ENCODE assay signal across 18 mouse cellular contexts in the genomic region with DNA sequence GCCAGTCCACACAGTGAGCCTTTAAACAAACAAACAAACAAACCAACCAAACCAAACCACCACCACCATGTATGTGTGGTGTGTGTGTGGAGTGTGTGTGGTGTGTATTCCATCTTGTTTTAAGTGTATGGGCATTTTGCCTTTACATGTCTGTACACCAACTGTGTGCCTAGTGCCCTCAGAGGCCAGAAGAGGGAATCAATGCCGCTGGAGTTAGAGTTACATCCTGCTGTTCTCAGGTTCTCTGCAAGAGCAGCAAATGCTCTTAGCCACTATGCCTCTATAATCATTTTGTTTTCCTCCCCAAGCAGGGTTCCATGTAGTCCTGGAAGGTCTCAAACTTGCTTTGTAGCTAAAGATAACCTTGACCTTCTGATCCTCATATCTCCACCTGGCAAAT. TPM values are rescaled to one million over a fixed set of nuclear protein-coding genes. Genes with fewer than 3 reads are reported as not detected.
A peak's percentile ranks its signal among the peaks of the same experiment; 100 is the strongest.
DNase-seq lines count a peak whose midpoint lies in the region; ATAC-seq lines count a peak whose summit lies in the region.
"Had no signal": no experiment of that assay in that cellular context is flagged by ENCODE, and none has a peak within 500 bp of the region (broad histone marks: within the 10 kb centered on the region; RNA-seq: fewer than 3 reads in every experiment).

No protein-coding gene starts in this region.

- H3K36me3 ChIP-seq in embryonic facial prominence, embryonic 13.5 days: peaks cover 15% of the 10 kb centered on the region
- peaks cover 20% of the 10 kb centered on the region for H3K36me3 ChIP-seq in embryonic facial prominence, embryonic 10.5 days (replicated peaks)
- H3K36me3 ChIP-seq in kidney, embryonic 15.5 days: peaks cover 15% of the 10 kb centered on the region
- H3K36me3 ChIP-seq in midbrain, embryonic 12.5 days: peaks cover 11% of the 10 kb centered on the region
- peaks cover 14% of the 10 kb centered on the region for H3K36me3 ChIP-seq in midbrain, embryonic 13.5 days
- H3K36me3 ChIP-seq in neural tube, embryonic 15.5 days: peaks cover 18% of the 10 kb centered on the region

- peaks cover 22% of the 10 kb centered on the region for H3K4me1 ChIP-seq in embryonic facial prominence, embryonic 13.5 days
- H3K4me1 ChIP-seq in embryonic facial prominence, embryonic 10.5 days: peaks cover 27% of the 10 kb centered on the region
- peaks cover 26% of the 10 kb centered on the region for H3K4me1 ChIP-seq in kidney, embryonic 15.5 days
- H3K4me1 ChIP-seq in midbrain, embryonic 12.5 days: peaks cover 21% of the 10 kb centered on the region
- peaks cover 27% of the 10 kb centered on the region for H3K4me1 ChIP-seq in midbrain, embryonic 13.5 days (replicated peaks)
- H3K4me1 ChIP-seq in neural tube, embryonic 15.5 days: peaks cover 30% of the 10 kb centered on the region

- no peak overlapping the region for H3K27ac ChIP-seq in embryonic facial prominence, embryonic 13.5 days
- H3K27ac ChIP-seq in embryonic facial prominence, embryonic 10.5 days (replicated peaks): no peak overlapping the region
- no peak overlapping the region for H3K27ac ChIP-seq in kidney, embryonic 15.5 days
- no peak overlapping the region for H3K27ac ChIP-seq in midbrain, embryonic 12.5 days (replicated peaks)
- H3K27ac ChIP-seq in midbrain, embryonic 13.5 days: no peak overlapping the region
- no peak overlapping the region for H3K27ac ChIP-seq in neural tube, embryonic 15.5 days (replicated peaks)

- 43% methylated on average over 1 of the region's 1 CpGs for WGBS in embryonic facial prominence, embryonic 13.5 days
- WGBS in embryonic facial prominence, embryonic 10.5 days: 62% methylated on average over 1 of the region's 1 CpGs
- WGBS in kidney, embryonic 15.5 days: 48% methylated on average over 1 of the region's 1 CpGs
- WGBS in midbrain, embryonic 12.5 days: 58% methylated on average over 1 of the region's 1 CpGs
- 52% methylated on average over 1 of the region's 1 CpGs for WGBS in midbrain, embryonic 13.5 days
- 39% methylated on average over 1 of the region's 1 CpGs for WGBS in neural tube, embryonic 15.5 days

- 0 out of 2 replicates have a peak overlapping the region, but pooled peaks have one; percentile 95 for H3K4me2 ChIP-seq in embryonic facial prominence, embryonic 13.5 days
- peak overlapping the region; percentile 82; the same call in 1 of the 2 replicates for H3K4me2 ChIP-seq in kidney, embryonic 15.5 days
- peak overlapping the region; percentile 93; the same call in 1 of the 2 replicates for H3K4me2 ChIP-seq in midbrain, embryonic 12.5 days (replicated peaks)
- H3K4me2 ChIP-seq in midbrain, embryonic 13.5 days (replicated peaks): no peak overlapping the region
- H3K4me2 ChIP-seq in neural tube, embryonic 15.5 days: 0 out of 2 replicates have a peak overlapping the region, but pooled peaks have one; percentile 84

- ATAC-seq in embryonic facial prominence, embryonic 13.5 days (ENCODE audit: insufficient number of reproducible peaks, insufficient read depth, low FRiP score, low TSS enrichment, low read depth): no peak
- ATAC-seq in kidney, embryonic 15.5 days (replicated peaks; ENCODE audit: low FRiP score): no peak
- no peak for ATAC-seq in midbrain, embryonic 12.5 days (ENCODE audit: low FRiP score, low read depth)
- ATAC-seq in midbrain, embryonic 13.5 days: no peak
- ATAC-seq in neural tube, embryonic 15.5 days (ENCODE audit: low FRiP score): no peak
- ATAC-seq: hindbrain, embryonic 16.5 days; lung, postnatal 0 days had no signal

- 0 out of 2 replicates have a peak overlapping the region, but pooled peaks have one; percentile 16 for H3K9ac ChIP-seq in embryonic facial prominence, embryonic 13.5 days
- H3K9ac ChIP-seq in kidney, embryonic 15.5 days: no peak overlapping the region
- H3K9ac ChIP-seq in midbrain, embryonic 12.5 days (replicated peaks): no peak overlapping the region
- H3K9ac ChIP-seq in midbrain, embryonic 13.5 days (replicated peaks): no peak overlapping the region
- no peak overlapping the region for H3K9ac ChIP-seq in neural tube, embryonic 15.5 days (replicated peaks)

- H3K9me3 ChIP-seq in embryonic facial prominence, embryonic 13.5 days: no peaks in the 10 kb centered on the region
- no peaks in the 10 kb centered on the region for H3K9me3 ChIP-seq in embryonic facial prominence, embryonic 10.5 days
- no peaks in the 10 kb centered on the region for H3K9me3 ChIP-seq in kidney, embryonic 15.5 days (replicated peaks)
- no peaks in the 10 kb centered on the region for H3K9me3 ChIP-seq in midbrain, embryonic 12.5 days
- H3K9me3 ChIP-seq in midbrain, embryonic 13.5 days: no peaks in the 10 kb centered on the region
- no peaks in the 10 kb centered on the region for H3K9me3 ChIP-seq in neural tube, embryonic 15.5 days (replicated peaks)
- H3K9me3 ChIP-seq: limb, embryonic 15.5 days; stomach, embryonic 15.5 days had no signal

- no peak overlapping the region for H3K4me3 ChIP-seq in embryonic facial prominence, embryonic 13.5 days
- H3K4me3 ChIP-seq in embryonic facial prominence, embryonic 10.5 days: no peak overlapping the region
- no peak overlapping the region for H3K4me3 ChIP-seq in kidney, embryonic 15.5 days (replicated peaks)
- H3K4me3 ChIP-seq in midbrain, embryonic 12.5 days: no peak overlapping the region
- no peak overlapping the region for H3K4me3 ChIP-seq in midbrain, embryonic 13.5 days (replicated peaks)
- H3K4me3 ChIP-seq in neural tube, embryonic 15.5 days (replicated peaks): no peak overlapping the region

- DNase-seq in embryonic facial prominence, embryonic 10.5 days (ENCODE audit: low spot score): no peak
- DNase-seq in kidney, adult 18-20 months: no peak
- DNase-seq in frontal cortex, postnatal 10 days (ENCODE audit: low spot score in 2 of 2): no peak
- DNase-seq: gastrocnemius, postnatal 25 days; heart, postnatal 10 days; kidney, adult 9 months; kidney, postnatal 4 days; spleen, adult 18-20 months; thymus, adult 2 months had no signal

- H3K27me3 ChIP-seq in embryonic facial prominence, embryonic 13.5 days: no peaks in the 10 kb centered on the region
- no peaks in the 10 kb centered on the region for H3K27me3 ChIP-seq in embryonic facial prominence, embryonic 10.5 days (replicated peaks; ENCODE audit: low read depth, poor library complexity, severe bottlenecking)
- no peaks in the 10 kb centered on the region for H3K27me3 ChIP-seq in kidney, embryonic 15.5 days
- no peaks in the 10 kb centered on the region for H3K27me3 ChIP-seq in midbrain, embryonic 12.5 days
- H3K27me3 ChIP-seq in midbrain, embryonic 13.5 days: no peaks in the 10 kb centered on the region
- H3K27me3 ChIP-seq in neural tube, embryonic 15.5 days (replicated peaks): no peaks in the 10 kb centered on the region
- H3K27me3 ChIP-seq: limb, embryonic 15.5 days; stomach, embryonic 15.5 days had no signal

RNA-seq across cellular contexts. Expression of a gene that starts 1.4 kb away (rescaled TPM):
- polyA plus RNA-seq in embryonic facial prominence, embryonic 13.5 days (2015; fragmentation: Nextera tagmentation; extraction: Ambion mirVana): 335 and 341 TPM in 2 replicates
- 310 and 316 TPM in 2 replicates for polyA plus RNA-seq in embryonic facial prominence, embryonic 10.5 days (2016; fragmentation: Nextera tagmentation; extraction: Ambion mirVana)
- 373 and 392 TPM in 2 replicates for polyA plus RNA-seq in kidney, embryonic 15.5 days (2015; fragmentation: Nextera tagmentation; extraction: Ambion mirVana)
- 362 and 366 TPM in 2 replicates for polyA plus RNA-seq in midbrain, embryonic 12.5 days (2016; fragmentation: Nextera tagmentation; extraction: Ambion mirVana)
- polyA plus RNA-seq in midbrain, embryonic 13.5 days (2015; fragmentation: Nextera tagmentation; extraction: Ambion mirVana): 387 and 406 TPM in 2 replicates
- 400 and 433 TPM in 2 replicates for polyA plus RNA-seq in neural tube, embryonic 15.5 days (2015; fragmentation: Nextera tagmentation; extraction: Ambion mirVana)

RNA-seq across cellular contexts. Expression of a gene that starts 9.6 kb away (rescaled TPM):
- 31.4 and 35.4 TPM in 2 replicates for polyA plus RNA-seq in embryonic facial prominence, embryonic 13.5 days (2015; fragmentation: Nextera tagmentation; extraction: Ambion mirVana)
- polyA plus RNA-seq in embryonic facial prominence, embryonic 10.5 days (2016; fragmentation: Nextera tagmentation; extraction: Ambion mirVana): 39.9 and 40.1 TPM in 2 replicates
- 36.0 and 37.3 TPM in 2 replicates for polyA plus RNA-seq in kidney, embryonic 15.5 days (2015; fragmentation: Nextera tagmentation; extraction: Ambion mirVana)
- polyA plus RNA-seq in midbrain, embryonic 12.5 days (2016; fragmentation: Nextera tagmentation; extraction: Ambion mirVana): 32.3 and 32.4 TPM in 2 replicates
- 22.9 and 24.1 TPM in 2 replicates for polyA plus RNA-seq in midbrain, embryonic 13.5 days (2015; fragmentation: Nextera tagmentation; extraction: Ambion mirVana)
- 15.4 and 21.1 TPM in 2 replicates for polyA plus RNA-seq in neural tube, embryonic 15.5 days (2015; fragmentation: Nextera tagmentation; extraction: Ambion mirVana)

RNA-seq across cellular contexts. Expression of a gene that starts 18.3 kb away (rescaled TPM):
- polyA plus RNA-seq in embryonic facial prominence, embryonic 13.5 days (2015; fragmentation: Nextera tagmentation; extraction: Ambion mirVana): 4.3 and 7.2 TPM in 2 replicates
- polyA plus RNA-seq in embryonic facial prominence, embryonic 10.5 days (2016; fragmentation: Nextera tagmentation; extraction: Ambion mirVana): 1.9 and 7.7 TPM in 2 replicates
- polyA plus RNA-seq in kidney, embryonic 15.5 days (2015; fragmentation: Nextera tagmentation; extraction: Ambion mirVana): 8.4 and 10.1 TPM in 2 replicates
- 5.1 and 7.2 TPM in 2 replicates for polyA plus RNA-seq in midbrain, embryonic 12.5 days (2016; fragmentation: Nextera tagmentation; extraction: Ambion mirVana)
- 3.2 and 6.8 TPM in 2 replicates for polyA plus RNA-seq in midbrain, embryonic 13.5 days (2015; fragmentation: Nextera tagmentation; extraction: Ambion mirVana)
- 2.3 and 33.0 TPM in 2 replicates for polyA plus RNA-seq in neural tube, embryonic 15.5 days (2015; fragmentation: Nextera tagmentation; extraction: Ambion mirVana)

RNA-seq across cellular contexts. Expression of a gene that starts 18.7 kb away (rescaled TPM):
- polyA plus RNA-seq in embryonic facial prominence, embryonic 13.5 days (2015; fragmentation: Nextera tagmentation; extraction: Ambion mirVana): 169 and 174 TPM in 2 replicates
- 146 and 155 TPM in 2 replicates for polyA plus RNA-seq in embryonic facial prominence, embryonic 10.5 days (2016; fragmentation: Nextera tagmentation; extraction: Ambion mirVana)
- polyA plus RNA-seq in kidney, embryonic 15.5 days (2015; fragmentation: Nextera tagmentation; extraction: Ambion mirVana): 184 and 197 TPM in 2 replicates
- 166 and 173 TPM in 2 replicates for polyA plus RNA-seq in midbrain, embryonic 12.5 days (2016; fragmentation: Nextera tagmentation; extraction: Ambion mirVana)
- polyA plus RNA-seq in midbrain, embryonic 13.5 days (2015; fragmentation: Nextera tagmentation; extraction: Ambion mirVana): 190 and 193 TPM in 2 replicates
- polyA plus RNA-seq in neural tube, embryonic 15.5 days (2015; fragmentation: Nextera tagmentation; extraction: Ambion mirVana): 159 and 181 TPM in 2 replicates

RNA-seq across cellular contexts. Expression of a gene that starts 25.3 kb away (rescaled TPM):
- 0.39 and 0.62 TPM in 2 replicates for polyA plus RNA-seq in embryonic facial prominence, embryonic 13.5 days (2015; fragmentation: Nextera tagmentation; extraction: Ambion mirVana)
- polyA plus RNA-seq in embryonic facial prominence, embryonic 10.5 days (2016; fragmentation: Nextera tagmentation; extraction: Ambion mirVana): 0.05 and 0.16 TPM in 2 replicates
- polyA plus RNA-seq in kidney, embryonic 15.5 days (2015; fragmentation: Nextera tagmentation; extraction: Ambion mirVana): 0.15 and 0.21 TPM in 2 replicates
- 1.8 and 1.9 TPM in 2 replicates for polyA plus RNA-seq in midbrain, embryonic 12.5 days (2016; fragmentation: Nextera tagmentation; extraction: Ambion mirVana)
- 3.5 and 5.7 TPM in 2 replicates for polyA plus RNA-seq in midbrain, embryonic 13.5 days (2015; fragmentation: Nextera tagmentation; extraction: Ambion mirVana)
- polyA plus RNA-seq in neural tube, embryonic 15.5 days (2015; fragmentation: Nextera tagmentation; extraction: Ambion mirVana): 14.5 and 18.9 TPM in 2 replicates
- polyA plus RNA-seq: lung, postnatal 0 days had no signal
